28 mouse cellular contexts compared by ENCODE assay signal in the genomic region with DNA sequence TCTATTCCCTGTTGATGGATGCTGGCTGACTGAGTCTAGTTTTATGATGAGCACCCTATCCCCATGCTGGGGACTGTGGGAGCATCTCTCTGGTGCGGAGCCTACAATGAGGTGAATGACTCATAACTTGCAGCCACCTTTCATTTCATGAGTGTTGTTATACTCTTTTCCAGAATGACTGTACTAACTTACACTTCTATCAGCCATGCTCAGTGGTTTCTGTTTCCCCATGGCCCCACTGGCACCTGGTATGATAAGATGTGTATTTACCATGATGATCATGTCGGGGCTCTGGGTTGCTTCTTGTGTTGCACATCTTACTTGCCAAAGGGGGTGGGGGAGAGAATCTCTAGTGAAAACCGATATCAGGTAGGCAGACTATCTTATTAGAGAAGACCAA.
A peak's percentile ranks its signal among the peaks of the same experiment; 100 is the strongest.
DNase-seq lines count a peak whose midpoint lies in the region; ATAC-seq and TF ChIP-seq lines count a peak whose summit lies in the region.
"Had no signal": no experiment of that assay in that cellular context is flagged by ENCODE, and none has a peak within 500 bp of the region (broad histone marks: within the 10 kb centered on the region; RNA-seq: fewer than 3 reads in every experiment).

No protein-coding gene starts in this region.

- H3K4me3 ChIP-seq in liver, embryonic 12.5 days: no peak overlapping the region
- no peak overlapping the region for H3K4me3 ChIP-seq in liver, postnatal 0 days (ENCODE audit: low read depth, low read length)
- no peak overlapping the region for H3K4me3 ChIP-seq in kidney, adult 2 months (ENCODE audit: insufficient read depth, low read depth, low read length)
- no peak overlapping the region for H3K4me3 ChIP-seq in forebrain, embryonic 12.5 days (replicated peaks)
- H3K4me3 ChIP-seq in heart, embryonic 11.5 days (ENCODE audit: low read depth, low read length): no peak overlapping the region
- H3K4me3 ChIP-seq: heart, embryonic 12.5 days; hindbrain, embryonic 13.5 days; limb, embryonic 13.5 days; midbrain, embryonic 12.5 days; myocyte; neural tube, embryonic 12.5 days had no signal

- no peaks in the 10 kb centered on the region for H3K9me3 ChIP-seq in liver, embryonic 12.5 days (replicated peaks)
- H3K9me3 ChIP-seq in liver, postnatal 0 days (ENCODE audit: low read length): no peaks in the 10 kb centered on the region
- no peaks in the 10 kb centered on the region for H3K9me3 ChIP-seq in forebrain, embryonic 12.5 days
- no peaks in the 10 kb centered on the region for H3K9me3 ChIP-seq in heart, embryonic 11.5 days (replicated peaks; ENCODE audit: control insufficient read depth, low read length)
- H3K9me3 ChIP-seq: heart, embryonic 12.5 days; hindbrain, embryonic 13.5 days; limb, embryonic 13.5 days; midbrain, embryonic 12.5 days; neural tube, embryonic 12.5 days had no signal

- H3K36me3 ChIP-seq in liver, embryonic 12.5 days: peaks cover 34% of the 10 kb centered on the region
- H3K36me3 ChIP-seq in liver, postnatal 0 days (replicated peaks; ENCODE audit: insufficient read depth, low read length): peaks cover 5% of the 10 kb centered on the region; the same call in 1 of the 2 replicates
- no peaks in the 10 kb centered on the region for H3K36me3 ChIP-seq in kidney, adult 2 months (ENCODE audit: control insufficient read depth, insufficient read depth, low read length)
- no peaks in the 10 kb centered on the region for H3K36me3 ChIP-seq in forebrain, embryonic 12.5 days (replicated peaks)
- no peaks in the 10 kb centered on the region for H3K36me3 ChIP-seq in heart, embryonic 11.5 days (ENCODE audit: control insufficient read depth, insufficient read depth, low read length)
- H3K36me3 ChIP-seq: heart, embryonic 12.5 days; hindbrain, embryonic 13.5 days; limb, embryonic 13.5 days; midbrain, embryonic 12.5 days; neural tube, embryonic 12.5 days had no signal

- no peak for TF ChIP-seq EP300 in liver, postnatal 0 days (IDR thresholded peaks at IDR 0.05; ENCODE audit: low read depth)

- peak; percentile 58 for DNase-seq in CD4-positive, CD25-positive, alpha-beta regulatory T cell, adult 2 months (ENCODE audit: low read depth, low spot score)
- peak; percentile 49 for DNase-seq in c-Kit-positive CD71-positive TER-119-positive erythroid progenitor cells, embryonic 14.5 days (ENCODE audit: low spot score)
- DNase-seq in liver, postnatal 0 days: no peak
- DNase-seq in kidney, adult 2 months: no peak
- no peak for DNase-seq in spleen, adult 18-20 months
- DNase-seq: adrenal gland, postnatal 10 days; cerebellum, adult 11 months; cerebellum, adult 9-10 months; cerebellum, postnatal 36 days; gastrocnemius, postnatal 25 days; heart, adult 18-20 months; heart, postnatal 4 days; kidney, adult 18-20 months; kidney, postnatal 4 days; lung, adult 2 months; right cerebral cortex, postnatal 4 days; thymus, adult 2 months had no signal

- no peak for TF ChIP-seq POLR2A in kidney, adult 2 months (IDR thresholded peaks at IDR 0.05; ENCODE audit: low read depth, low read length)

- no peak for TF ChIP-seq CTCF in liver, postnatal 0 days (IDR thresholded peaks at IDR 0.05; ENCODE audit: low read depth)
- TF ChIP-seq CTCF in kidney, adult 2 months (conservative IDR thresholded peaks at IDR 0.05; ENCODE audit: insufficient read depth, insufficient read length, low read depth, low read length): no peak

- 52% methylated on average over 3 of the region's 3 CpGs for WGBS in liver, embryonic 12.5 days (ENCODE audit: insufficient replicate concordance)
- 70% methylated on average over 3 of the region's 3 CpGs for WGBS in liver, postnatal 0 days (ENCODE audit: insufficient replicate concordance)
- 96% methylated on average over 3 of the region's 3 CpGs for WGBS in kidney, adult 2 months
- 97% methylated on average over 3 of the region's 3 CpGs for WGBS in forebrain, embryonic 12.5 days
- WGBS in heart, embryonic 11.5 days (ENCODE audit: insufficient replicate concordance): 86% methylated on average over 3 of the region's 3 CpGs

- H3K9ac ChIP-seq in liver, embryonic 12.5 days: no peak overlapping the region
- no peak overlapping the region for H3K9ac ChIP-seq in liver, postnatal 0 days (replicated peaks)
- H3K9ac ChIP-seq in forebrain, embryonic 12.5 days: no peak overlapping the region
- H3K9ac ChIP-seq in heart, embryonic 11.5 days (ENCODE audit: low read depth, low read length): no peak overlapping the region
- H3K9ac ChIP-seq: heart, embryonic 12.5 days; hindbrain, embryonic 13.5 days; limb, embryonic 13.5 days; midbrain, embryonic 12.5 days; neural tube, embryonic 12.5 days had no signal

- peak overlapping the region; percentile 68 for H3K27ac ChIP-seq in liver, embryonic 12.5 days
- H3K27ac ChIP-seq in liver, postnatal 0 days (ENCODE audit: low read depth): no peak overlapping the region
- no peak overlapping the region for H3K27ac ChIP-seq in kidney, adult 2 months (ENCODE audit: insufficient read depth, low read depth, low read length)
- no peak overlapping the region for H3K27ac ChIP-seq in forebrain, embryonic 12.5 days
- no peak overlapping the region for H3K27ac ChIP-seq in heart, embryonic 11.5 days (ENCODE audit: low read depth, low read length)
- H3K27ac ChIP-seq: hindbrain, embryonic 13.5 days; kidney, postnatal 0 days; limb, embryonic 13.5 days; midbrain, embryonic 12.5 days; neural tube, embryonic 12.5 days had no signal

- H3K4me2 ChIP-seq in liver, embryonic 12.5 days: peak overlapping the region; percentile 40
- H3K4me2 ChIP-seq in liver, postnatal 0 days (ENCODE audit: low read depth, low read length): no peak overlapping the region
- H3K4me2 ChIP-seq in forebrain, embryonic 12.5 days: no peak overlapping the region
- no peak overlapping the region for H3K4me2 ChIP-seq in heart, embryonic 11.5 days
- H3K4me2 ChIP-seq: heart, embryonic 12.5 days; hindbrain, embryonic 13.5 days; limb, embryonic 13.5 days; midbrain, embryonic 12.5 days; neural tube, embryonic 12.5 days had no signal

- H3K4me1 ChIP-seq in liver, embryonic 12.5 days: peaks cover 29% of the 10 kb centered on the region
- H3K4me1 ChIP-seq in liver, postnatal 0 days (ENCODE audit: insufficient read depth): 0 out of 2 replicates have a peak, but pooled peaks cover 4% of the 10 kb centered on the region
- H3K4me1 ChIP-seq in kidney, adult 2 months (ENCODE audit: control insufficient read depth, insufficient read depth, low read length): no peaks in the 10 kb centered on the region
- no peaks in the 10 kb centered on the region for H3K4me1 ChIP-seq in forebrain, embryonic 12.5 days
- no peaks in the 10 kb centered on the region for H3K4me1 ChIP-seq in heart, embryonic 11.5 days (ENCODE audit: control insufficient read depth, insufficient read depth, low read length)
- H3K4me1 ChIP-seq: heart, embryonic 12.5 days; hindbrain, embryonic 13.5 days; limb, embryonic 13.5 days; midbrain, embryonic 12.5 days; neural tube, embryonic 12.5 days had no signal

- ATAC-seq in liver, embryonic 12.5 days: peak; percentile 84
- peak; percentile 36; the same call in 1 of the 2 replicates for ATAC-seq in liver, postnatal 0 days
- no peak for ATAC-seq in forebrain, embryonic 12.5 days (ENCODE audit: low FRiP score)
- ATAC-seq in heart, embryonic 11.5 days (replicated peaks; ENCODE audit: insufficient number of reproducible peaks, low FRiP score, low TSS enrichment): no peak
- ATAC-seq: forebrain, embryonic 14.5 days had no signal

- H3K27me3 ChIP-seq in liver, embryonic 12.5 days (replicated peaks): no peaks in the 10 kb centered on the region
- no peaks in the 10 kb centered on the region for H3K27me3 ChIP-seq in liver, postnatal 0 days (ENCODE audit: insufficient read depth, low read length)
- no peaks in the 10 kb centered on the region for H3K27me3 ChIP-seq in kidney, adult 2 months (replicated peaks; ENCODE audit: control insufficient read depth, insufficient read depth, low read length)
- H3K27me3 ChIP-seq in forebrain, embryonic 12.5 days: no peaks in the 10 kb centered on the region
- no peaks in the 10 kb centered on the region for H3K27me3 ChIP-seq in heart, embryonic 11.5 days (ENCODE audit: control insufficient read depth, insufficient read depth, low read length)
- H3K27me3 ChIP-seq: heart, embryonic 12.5 days; hindbrain, embryonic 13.5 days; limb, embryonic 13.5 days; midbrain, embryonic 12.5 days; neural tube, embryonic 12.5 days had no signal

Comparison
In these comparisons a context has a peak if more than half of its experiments do, and no peak if none do; other contexts are left out.
1. DNase-seq: peak in CD4-positive, CD25-positive, alpha-beta regulatory T cell, adult 2 months (single experiment) and c-Kit-positive CD71-positive TER-119-positive erythroid progenitor cells, embryonic 14.5 days (single experiment); none in liver, postnatal 0 days (single experiment), kidney, adult 2 months (single experiment) and spleen, adult 18-20 months (0 of 2).
2. ATAC-seq: peak in liver, embryonic 12.5 days (single experiment) and liver, postnatal 0 days (single experiment); none in forebrain, embryonic 12.5 days (single experiment) and heart, embryonic 11.5 days (single experiment).